Mouse (Mus musculus) MEL (cell line): ENCODE measurements around the gene Hoxc6.

ENCODE experiments used
- CTCF ChIP-seq, 3 experiments: IDR thresholded peaks in 2 of 3; conservative IDR thresholded peaks in 1 of 3; 2 replicates each; pipeline ENCODE4 v1.5.1; 2011 to 2012; ENCODE audit warnings: low read length in 3 of 3, low read depth in 2 of 3, mild to moderate bottlenecking in 2 of 3, improper control_type of control experiment in 1 of 3, inconsistent platforms in 1 of 3, mixed read lengths in 1 of 3, moderate library complexity in 1 of 3; ENCODE audit not compliant: control insufficient read depth in 1 of 3, insufficient read depth in 1 of 3, poor library complexity in 1 of 3, severe bottlenecking in 1 of 3
- EP300 ChIP-seq, 2 experiments: IDR thresholded peaks; 2 replicates each; pipeline ENCODE4 v1.6.1; 2011; ENCODE audit warnings: improper control_type of control experiment in 2 of 2, low read length in 2 of 2, low read depth in 1 of 2, mild to moderate bottlenecking in 1 of 2
- HCFC1 ChIP-seq: IDR thresholded peaks from 2 replicates; pipeline ENCODE4 v1.6.1; 2012; ENCODE audit warnings: low read depth, mild to moderate bottlenecking, inconsistent platforms, low read length, improper control_type of control experiment, moderate library complexity
- KAT2A ChIP-seq: conservative IDR thresholded peaks from 2 replicates; pipeline ENCODE4 v1.6.1; 2012; ENCODE audit warnings: low read depth, low read length, improper control_type of control experiment, inconsistent platforms
- MEF2A ChIP-seq: IDR thresholded peaks from 2 replicates; pipeline ENCODE4 v1.6.1; 2014; ENCODE audit warnings: low read depth, mild to moderate bottlenecking, inconsistent platforms, low read length, improper control_type of control experiment; ENCODE audit not compliant: poor library complexity, insufficient replicate concordance, severe bottlenecking; ENCODE audit errors: extremely low read depth
- POLR2A ChIP-seq, 2 experiments: IDR thresholded peaks; 2 replicates each; pipeline ENCODE4 v1.6.1; 2011 to 2012; ENCODE audit warnings: low read length in 2 of 2, mild to moderate bottlenecking in 2 of 2, control low read depth in 1 of 2, improper control_type of control experiment in 1 of 2, low read depth in 1 of 2, moderate library complexity in 1 of 2; ENCODE audit not compliant: control insufficient read depth in 1 of 2, insufficient read depth in 1 of 2, poor library complexity in 1 of 2
- POLR2AphosphoS2 ChIP-seq: IDR thresholded peaks from 2 replicates; pipeline ENCODE4 v1.6.1; 2011; ENCODE audit warnings: low read length, improper control_type of control experiment
- SMC3 ChIP-seq: IDR thresholded peaks from 2 replicates; pipeline ENCODE4 v1.6.1; 2011; ENCODE audit warnings: low read depth, low read length, improper control_type of control experiment
- TCF12 ChIP-seq: IDR thresholded peaks from 2 replicates; pipeline ENCODE4 v1.6.1; 2014; ENCODE audit warnings: low read depth, mild to moderate bottlenecking, inconsistent platforms, low read length, improper control_type of control experiment, moderate library complexity
- ZMIZ1 ChIP-seq: IDR thresholded peaks from 2 replicates; pipeline ENCODE4 v1.6.1; 2012; ENCODE audit warnings: low read depth, mild to moderate bottlenecking, inconsistent platforms, low read length, improper control_type of control experiment, moderate library complexity

DNA sequence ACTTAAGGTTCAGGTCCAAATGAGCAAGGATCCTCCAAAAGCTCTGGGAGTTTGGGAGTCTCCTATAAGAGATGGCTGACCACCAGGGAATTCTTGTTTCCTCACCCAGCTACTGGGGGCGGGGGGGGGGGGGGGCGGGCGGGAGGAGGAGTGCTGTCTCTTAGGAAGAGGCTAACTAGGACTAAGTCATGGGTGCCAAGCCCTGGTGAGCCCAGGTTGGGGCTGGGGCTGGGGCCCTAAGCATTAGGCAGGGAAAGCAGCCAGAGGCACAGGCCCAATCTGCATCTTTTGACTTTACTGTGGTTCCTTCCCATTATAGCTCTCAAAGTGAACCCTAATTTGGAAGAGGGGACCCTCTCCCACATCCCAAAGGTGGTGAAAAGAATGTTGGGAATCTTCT is 34.1 kb downstream of the Hoxc6 start:
- TF ChIP-seq CTCF (IDR thresholded peaks at IDR 0.05 in 2 of 3, conservative IDR thresholded peaks at IDR 0.05 in 1 of 3; ENCODE audit: control insufficient read depth in 1 of 3, insufficient read depth in 1 of 3, low read depth in 2 of 3, low read length in 3 of 3, poor library complexity in 1 of 3, severe bottlenecking in 1 of 3) (no peak), KAT2A (no peak), EP300 (IDR thresholded peaks at IDR 0.05; ENCODE audit: low read depth in 1 of 2, low read length in 2 of 2) (no peak), POLR2A (IDR thresholded peaks at IDR 0.05; ENCODE audit: control insufficient read depth in 1 of 2, insufficient read depth in 1 of 2, low read depth in 1 of 2, low read length in 2 of 2, poor library complexity in 1 of 2) (no peak), ZMIZ1 (no peak), TCF12 (no peak), SMC3 (no peak), HCFC1 (no peak), POLR2AphosphoS2 (no peak), MEF2A (no peak)
